Mouse (Mus musculus) lung, postnatal 10 days (tissue): ENCODE results near the gene Spire2.
"Not testable (repeated sequence)": the region's sequence is repeated elsewhere in the genome, so short reads cannot be mapped to it uniquely, and the experiment has no call there.

Source experiments
- DNase-seq: peaks from one replicate; pipeline ENCODE4 v3.0.0; 2021

Gene Spire2

DNA sequence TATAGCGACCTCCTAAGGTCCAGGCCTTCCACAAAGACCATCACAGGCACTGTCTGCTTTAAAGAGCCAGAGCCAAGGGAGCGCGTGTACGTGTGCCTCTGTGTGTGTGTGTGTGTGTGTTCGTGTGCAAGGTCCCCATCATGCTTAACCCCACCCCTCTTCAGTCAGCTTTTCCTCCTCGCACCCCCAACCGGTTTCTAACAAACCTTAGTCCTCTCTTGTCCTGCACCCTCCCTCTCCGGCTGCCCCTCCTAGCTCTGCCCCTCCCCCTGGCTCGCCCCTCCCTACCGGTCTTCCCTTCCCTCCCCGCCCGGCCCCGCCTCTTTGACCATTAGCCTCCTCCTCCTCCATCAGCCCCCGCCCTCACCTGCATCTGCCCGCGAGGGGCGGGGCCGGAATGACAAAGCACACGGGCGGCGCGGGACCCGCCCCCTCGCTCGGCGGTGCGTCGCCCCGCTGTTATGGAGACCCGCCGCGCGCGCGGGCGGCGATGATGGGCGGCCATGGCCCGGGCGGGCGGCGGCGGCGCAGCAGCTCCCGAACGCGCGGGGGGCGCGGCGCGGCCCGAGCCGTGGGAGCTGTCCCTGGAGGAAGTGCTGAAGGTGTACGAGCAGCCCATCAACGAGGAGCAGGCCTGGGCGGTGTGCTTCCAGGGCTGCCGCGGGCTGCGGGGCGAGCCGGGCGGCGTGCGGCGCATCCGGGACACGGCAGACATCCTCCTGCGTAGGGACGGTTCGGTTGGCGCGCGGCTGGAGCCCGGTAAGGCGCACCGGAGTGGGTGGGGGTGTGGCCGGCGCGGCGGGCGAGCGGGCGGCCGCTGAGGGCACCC lies at the start of gene Spire2:
Gene Spire2 (plus strand): TSS at position 452 of the 829 bp plus-strand sequence.
- DNase-seq: peak; percentile 88

DNA sequence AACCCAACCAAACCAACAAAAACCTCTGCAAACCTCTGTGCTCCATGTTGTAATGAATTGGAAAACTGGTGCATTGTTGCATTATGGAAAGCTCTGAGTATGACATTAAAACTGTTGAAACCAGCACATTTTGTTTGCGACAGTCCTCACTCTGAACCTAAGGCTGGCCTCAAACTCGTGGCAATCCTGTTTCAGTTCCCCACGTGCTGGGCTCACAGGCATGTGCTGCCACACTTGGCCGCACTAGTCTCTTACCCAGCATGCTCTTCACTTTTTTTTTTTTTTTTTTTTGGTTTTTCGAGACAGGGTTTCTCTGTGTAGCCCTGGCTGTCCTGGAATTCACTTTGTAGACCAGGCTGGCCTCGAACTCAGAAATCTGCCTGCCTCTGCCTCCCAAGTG lies 49.5 kb upstream of the Spire2 start:
- not testable (repeated sequence) for DNase-seq

DNA sequence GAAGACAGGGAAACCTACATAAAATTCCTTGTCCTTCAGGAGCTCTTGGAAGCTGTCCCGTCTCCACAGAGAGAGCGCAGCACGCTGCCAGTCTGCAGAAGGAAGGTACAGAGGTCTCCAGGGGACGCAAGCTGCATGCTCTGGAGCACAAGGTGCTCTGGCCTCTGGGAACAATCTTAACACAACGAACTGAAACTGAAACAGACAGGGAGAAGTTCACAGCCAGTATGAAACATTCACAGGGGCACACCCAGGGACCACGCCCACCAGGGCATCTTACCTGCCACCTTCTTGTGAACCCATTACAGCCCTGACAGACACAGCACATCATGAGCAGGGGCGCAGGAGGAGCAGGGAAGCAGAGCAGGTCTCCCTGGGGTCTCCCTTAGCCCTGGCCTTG lies 48.5 kb upstream of the Spire2 start:
- DNase-seq: peak; percentile 16

DNA sequence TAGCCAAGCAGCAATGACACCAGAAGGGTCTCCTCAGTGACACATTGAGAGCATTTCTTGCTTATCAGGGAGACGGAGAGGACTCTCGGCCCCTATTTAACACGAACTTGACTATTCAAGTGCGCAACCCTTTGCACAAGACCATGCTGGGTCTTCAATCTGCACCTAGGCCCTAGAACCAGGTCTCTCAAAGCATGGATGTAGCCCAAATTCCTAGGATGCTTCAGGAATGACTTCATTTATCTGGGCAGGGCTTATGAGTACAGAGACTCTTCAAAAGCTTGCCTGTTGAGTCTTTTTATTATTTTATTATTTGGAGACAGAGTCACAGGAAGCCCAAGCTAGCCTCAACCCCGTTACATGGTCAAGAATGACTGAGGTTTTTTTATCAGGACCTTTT lies 48.0 kb upstream of the Spire2 start:
- no peak for DNase-seq

DNA sequence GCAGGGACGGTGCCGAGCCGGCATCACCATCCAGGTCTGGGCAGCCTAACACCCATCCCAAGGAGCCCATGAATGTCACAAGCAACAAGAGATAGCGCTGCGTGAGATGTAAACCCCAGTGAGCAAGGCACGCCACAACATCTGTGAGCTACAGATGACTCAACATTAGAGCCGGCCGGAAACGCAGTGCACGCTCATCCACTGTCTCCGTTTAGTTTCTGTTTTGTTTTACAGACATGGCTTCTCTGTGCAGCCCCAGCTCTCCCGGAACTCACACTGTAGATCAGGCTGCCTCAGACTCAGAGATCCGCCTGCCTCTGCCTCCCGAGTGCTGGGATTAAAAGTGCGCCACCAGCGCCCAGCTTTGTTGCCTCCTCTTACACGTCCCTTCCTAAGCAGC lies 45.2 kb upstream of the Spire2 start:
- DNase-seq: no peak

DNA sequence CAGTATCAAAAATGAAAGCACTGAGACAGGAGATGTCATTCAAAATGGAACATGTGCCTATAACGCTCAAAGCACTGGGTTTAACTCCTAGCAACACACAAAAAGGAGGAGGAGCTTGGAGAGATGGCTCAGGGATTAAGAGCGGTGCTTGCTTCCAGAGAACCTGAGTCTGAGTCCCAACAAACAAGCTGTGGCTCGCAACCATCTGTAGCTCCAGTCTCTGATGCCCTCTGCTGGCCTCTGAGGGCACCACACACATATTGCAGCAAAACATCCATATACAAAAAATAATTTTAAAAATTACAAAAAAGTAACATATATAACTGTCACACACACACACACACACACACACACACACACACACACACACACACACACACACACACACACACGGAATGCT lies 42.3 kb upstream of the Spire2 start:
- peak; percentile 54 for DNase-seq

DNA sequence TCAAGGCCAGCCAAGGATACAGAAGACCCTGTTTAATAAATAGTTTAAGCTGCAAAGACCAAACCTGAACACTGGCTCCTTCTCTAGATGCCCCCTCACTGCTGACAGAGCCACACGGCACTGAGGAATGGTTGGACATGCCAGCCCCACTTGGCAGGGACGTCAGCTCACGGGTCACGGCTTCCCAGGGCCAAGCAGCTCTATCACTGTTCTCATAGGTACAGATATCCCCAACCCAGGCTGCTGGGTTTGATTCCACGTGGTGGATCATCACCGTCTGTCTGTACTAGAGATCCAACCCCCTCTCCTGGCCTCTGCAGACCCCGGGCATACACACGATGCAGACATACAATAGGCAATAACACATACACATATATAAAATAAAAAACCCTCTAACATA lies 41.8 kb upstream of the Spire2 start:
- DNase-seq: no peak

DNA sequence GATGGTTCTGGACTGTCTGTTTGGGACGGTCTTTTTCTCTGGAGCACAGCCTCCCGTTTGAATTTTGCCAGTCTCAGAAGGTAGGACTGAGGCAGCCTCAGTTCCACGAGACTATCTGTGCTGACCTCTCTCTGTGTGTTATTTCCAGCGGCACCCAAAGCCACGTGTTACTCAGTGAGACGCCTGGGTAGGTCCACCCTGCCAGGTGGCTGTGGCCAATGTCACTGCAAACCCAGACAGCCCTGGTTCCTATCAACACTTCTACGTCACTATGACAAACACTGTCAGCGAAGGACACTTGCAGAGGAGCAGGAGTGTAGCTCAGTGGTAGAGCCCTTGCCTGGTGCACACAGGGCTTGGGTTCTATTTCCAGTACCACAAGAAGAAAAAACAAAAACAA lies 40.8 kb upstream of the Spire2 start:
- DNase-seq: no peak

DNA sequence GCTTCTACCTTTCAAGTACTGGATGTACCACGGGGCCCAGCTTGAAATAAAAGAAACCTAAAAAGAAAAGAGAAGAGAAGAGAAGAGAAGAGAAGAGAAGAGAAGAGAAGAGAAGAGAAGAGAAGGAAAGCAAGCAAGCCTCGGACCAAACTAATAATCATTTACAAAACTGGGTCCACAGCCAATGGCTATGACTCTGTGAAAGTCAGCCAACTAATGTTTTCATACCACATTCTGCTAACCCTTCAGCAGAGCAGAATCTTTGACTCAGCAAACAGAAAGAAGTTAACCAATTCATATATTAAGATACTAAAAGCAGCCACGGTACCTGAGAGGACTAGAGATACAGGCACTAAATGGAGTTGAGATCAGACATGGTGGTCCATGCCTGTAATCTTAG lies 40.2 kb upstream of the Spire2 start:
- DNase-seq: no peak

DNA sequence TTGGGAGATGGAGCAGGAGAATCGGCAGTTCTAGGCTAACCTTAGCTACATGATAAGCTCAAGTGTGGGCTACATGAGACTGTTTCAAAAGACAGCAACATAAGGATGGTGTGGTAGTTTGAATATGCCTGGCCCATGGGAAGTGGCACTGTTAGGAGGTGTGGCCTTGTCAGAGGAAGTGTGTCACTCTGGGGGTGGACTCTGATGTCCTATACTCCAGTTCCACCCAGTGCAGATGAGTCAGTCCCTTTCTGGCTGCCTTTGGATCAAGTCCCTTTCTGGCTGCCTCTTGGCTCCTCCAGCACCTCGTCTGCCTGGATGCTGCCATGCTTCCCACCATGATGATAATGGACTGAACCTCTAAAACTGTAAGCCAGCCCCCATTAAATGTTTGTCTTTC lies 39.7 kb upstream of the Spire2 start:
- no peak for DNase-seq

DNA sequence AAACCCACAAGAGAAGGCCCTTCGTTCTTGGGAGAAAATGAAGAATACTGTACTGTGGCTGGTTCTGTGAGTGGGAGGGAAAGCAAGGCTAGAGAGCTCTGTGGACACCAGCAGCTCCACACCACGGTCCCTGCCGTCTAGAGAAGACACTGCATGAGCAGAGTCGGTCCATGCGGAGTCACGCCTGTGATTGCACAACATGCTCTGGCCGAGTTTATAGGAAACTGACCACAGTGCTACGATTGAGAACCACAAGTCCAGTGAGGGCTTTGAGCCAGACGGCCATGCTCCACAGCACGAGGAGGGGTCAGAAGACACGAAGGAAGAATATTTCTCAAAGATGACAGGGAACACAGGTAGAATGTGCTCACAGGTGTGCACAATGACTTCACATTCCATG lies 34.2 kb upstream of the Spire2 start:
- no peak for DNase-seq

DNA sequence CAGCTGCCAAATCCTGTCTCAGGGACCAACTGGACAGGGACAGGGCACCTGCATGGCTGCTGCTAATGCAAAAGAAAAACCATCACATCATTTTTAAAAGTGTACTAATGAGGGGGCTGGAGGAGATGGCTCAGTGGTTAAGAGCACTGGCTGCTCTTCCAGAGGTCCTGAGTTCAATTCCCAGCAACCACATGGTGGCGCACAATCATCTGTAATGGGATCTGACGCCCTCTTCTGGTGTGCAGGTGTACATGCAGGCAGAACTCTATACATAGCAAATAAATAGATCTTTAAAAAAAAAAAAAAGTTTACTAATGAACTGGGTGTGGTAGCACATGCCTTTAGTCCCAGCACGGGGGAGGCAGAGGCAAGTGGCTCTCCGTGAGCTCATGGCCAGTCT lies 23.8 kb upstream of the Spire2 start:
- DNase-seq: no peak

DNA sequence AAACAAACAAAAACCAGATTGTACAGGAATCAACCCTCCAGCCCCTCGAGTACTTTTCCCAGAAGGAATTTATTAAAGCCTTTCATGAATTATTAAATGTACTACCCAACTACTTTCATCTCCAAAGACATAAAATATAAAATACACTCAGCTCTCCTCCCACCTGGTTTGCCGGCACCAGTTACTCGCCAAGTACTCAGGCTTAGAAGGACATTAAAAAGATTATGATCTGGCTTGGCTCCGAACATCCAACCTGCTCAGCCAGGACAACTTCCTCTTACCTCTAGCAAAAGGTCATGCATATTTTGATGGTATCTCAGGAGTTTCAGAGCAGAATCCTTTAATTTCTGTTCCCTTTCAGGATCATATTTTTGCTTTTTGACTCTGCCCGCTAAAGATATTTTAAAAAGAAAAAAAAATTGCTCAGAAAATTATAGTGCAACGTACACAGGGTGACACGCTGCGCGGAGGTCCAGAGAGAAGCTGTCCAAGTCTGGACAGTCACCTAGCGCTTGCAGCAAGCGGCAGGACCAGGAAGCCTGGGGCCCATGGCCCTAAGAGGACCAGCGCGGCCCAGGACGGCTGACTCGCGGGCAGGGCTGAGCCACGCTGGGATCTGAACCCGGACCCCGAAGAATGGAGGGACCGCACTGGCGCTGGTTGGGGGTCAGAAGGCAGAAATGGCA lies 14.6 kb upstream of the Spire2 start:
- no peak for DNase-seq

DNA sequence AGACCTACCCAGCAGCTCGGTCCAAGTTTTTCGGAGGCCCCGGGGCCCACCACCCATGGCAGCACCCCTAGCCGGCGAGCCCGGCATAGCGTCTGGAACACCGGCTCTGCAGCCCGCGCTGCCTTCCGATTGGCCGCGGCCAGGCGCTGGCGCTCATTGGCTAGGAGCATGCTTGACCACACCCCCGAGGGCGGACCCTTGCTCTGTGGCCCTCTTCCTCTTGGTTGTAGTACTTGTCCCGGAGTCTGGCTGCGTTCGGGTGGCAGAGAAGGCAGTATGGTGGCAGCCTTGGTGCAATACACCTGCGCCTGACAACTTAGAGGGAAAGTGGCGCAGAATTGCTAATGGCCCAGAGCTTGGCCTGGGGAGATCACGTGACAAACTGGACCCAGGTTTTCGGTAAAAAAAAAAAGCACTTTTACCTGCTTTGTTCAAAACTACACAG lies 14.0 kb upstream of the Spire2 start, which contains the start of gene Fanca:
Gene Fanca (minus strand): TSS at position 110 of the 445 bp plus-strand sequence.
- DNase-seq: peak; percentile 97

DNA sequence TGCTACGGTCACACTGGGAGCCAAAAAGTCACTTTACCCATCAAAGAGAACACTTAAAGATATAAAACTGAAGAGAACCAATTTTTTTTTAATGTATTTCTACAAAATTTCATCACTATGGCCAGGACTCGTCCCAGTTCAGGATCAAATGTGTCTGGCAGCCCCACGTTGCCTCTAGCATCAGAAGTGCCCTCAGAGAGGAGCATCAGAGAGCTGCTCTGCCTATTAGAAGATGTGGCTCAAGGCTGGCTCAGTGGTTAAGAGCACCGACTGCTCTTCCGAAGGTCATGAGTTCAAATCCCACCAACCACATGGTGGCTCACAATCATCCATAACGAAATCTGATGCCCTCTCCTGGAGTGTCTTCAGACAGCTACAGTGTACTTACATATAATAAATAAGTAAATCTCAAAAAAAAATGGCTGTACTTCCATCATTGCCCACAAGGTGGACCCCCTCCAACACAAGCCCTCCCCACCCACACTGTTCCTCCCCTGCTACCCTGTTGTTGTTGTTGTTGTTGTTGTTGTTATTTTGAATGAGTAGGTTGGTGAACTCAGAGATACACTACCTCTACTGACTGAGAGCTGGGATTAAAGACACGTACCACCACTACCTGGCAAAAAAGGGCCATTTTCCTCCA lies 12.9 kb upstream of the Spire2 start:
- DNase-seq: peak; percentile 62

DNA sequence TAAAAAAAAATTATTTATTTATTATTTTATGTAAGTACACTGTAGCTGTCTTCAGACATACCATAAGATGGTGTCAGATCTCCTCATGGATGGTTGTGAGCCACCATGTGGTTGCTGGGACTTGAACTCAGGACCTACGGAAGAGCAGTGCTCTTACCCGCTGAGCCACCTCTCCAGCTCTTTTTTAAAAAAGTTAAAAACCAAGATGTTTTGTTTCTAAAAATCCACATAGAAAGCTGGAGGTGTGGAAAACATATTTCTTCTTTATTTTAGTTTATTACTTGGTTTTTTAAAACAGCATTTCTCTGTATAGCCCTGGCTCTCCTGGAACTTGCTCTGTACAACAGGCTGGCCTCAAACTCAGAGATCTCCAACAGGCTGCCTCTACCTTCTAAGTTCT lies 4.0 kb upstream of the Spire2 start:
- DNase-seq: no peak

DNA sequence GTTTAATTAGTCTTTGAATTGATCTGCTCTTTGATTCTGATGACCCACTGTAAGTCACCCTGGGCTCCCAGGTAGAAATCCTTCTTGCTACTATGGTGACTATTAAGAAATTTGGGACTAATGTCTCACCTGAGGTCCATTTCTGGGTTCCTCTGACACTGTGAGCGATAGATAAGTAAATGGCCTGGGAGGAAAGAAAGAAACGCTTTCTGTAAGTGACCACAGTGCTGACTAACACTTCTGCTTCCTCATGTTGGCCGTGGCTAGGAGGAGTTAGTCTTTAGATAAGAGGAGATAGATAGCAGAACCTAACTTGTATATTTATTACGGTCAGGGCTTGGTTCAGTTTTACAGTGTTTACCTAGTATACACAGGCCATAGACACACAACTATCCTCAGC lies 3.2 kb upstream of the Spire2 start:
- no peak for DNase-seq

DNA sequence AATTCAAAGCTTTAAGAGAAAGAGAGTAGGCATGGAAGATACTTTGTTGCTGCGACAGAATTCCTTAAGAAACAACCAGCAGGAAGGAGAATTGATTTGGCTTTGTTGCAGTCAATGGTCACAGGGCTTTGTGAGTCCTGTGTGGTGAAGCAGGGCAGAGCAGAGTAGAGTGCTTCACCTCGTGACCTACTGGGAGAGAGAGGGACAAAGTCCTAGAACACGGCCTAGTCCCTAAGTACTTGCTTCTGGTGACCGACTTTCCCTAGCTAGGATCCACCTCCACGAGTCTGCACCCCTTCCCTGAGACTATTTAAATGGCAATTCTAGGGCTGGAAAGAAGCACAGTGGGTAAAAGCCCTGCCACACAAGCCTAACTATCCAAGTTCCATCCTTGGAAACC lies 2.6 kb upstream of the Spire2 start:
- DNase-seq: no peak

DNA sequence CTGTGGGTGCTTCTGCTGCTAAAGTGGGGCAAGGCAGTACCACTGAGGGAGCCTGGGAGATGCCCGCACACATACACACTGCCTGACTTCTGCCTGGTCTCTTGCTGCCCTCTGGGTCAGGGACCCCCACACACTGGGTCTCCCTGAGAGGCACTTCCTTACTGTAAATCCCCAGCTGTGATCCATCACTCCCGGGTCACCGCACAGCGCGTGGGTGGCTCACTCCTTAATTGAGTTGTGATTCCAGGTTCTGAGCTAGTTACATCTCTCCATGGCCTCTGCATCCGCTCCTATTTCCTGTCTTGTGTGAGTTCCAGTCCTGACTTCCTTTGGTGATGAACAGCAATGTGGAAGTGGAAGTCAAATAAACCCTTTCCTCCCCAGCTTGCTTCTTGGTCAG lies 1.8 kb upstream of the Spire2 start:
- DNase-seq: no peak

DNA sequence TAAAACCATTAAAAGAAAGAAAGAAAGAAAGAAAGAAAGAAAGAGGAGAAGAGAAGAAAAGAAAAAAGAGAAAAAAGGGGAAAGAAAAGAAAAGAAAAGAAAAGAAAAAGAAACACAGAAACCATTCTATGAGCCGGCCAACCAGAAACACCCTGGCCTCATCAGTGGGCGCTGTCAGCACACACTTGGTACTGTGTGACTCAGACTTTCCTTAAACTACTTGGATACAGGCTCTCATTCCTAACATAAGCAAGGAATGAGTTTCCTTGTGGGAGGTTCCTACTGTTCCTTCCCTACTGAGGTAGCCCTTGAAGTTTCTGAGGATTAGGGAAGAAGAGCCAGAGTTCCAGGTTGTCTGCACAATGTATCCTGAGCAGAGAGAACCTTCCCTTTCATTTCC lies 1.2 kb upstream of the Spire2 start:
- no peak for DNase-seq

DNA sequence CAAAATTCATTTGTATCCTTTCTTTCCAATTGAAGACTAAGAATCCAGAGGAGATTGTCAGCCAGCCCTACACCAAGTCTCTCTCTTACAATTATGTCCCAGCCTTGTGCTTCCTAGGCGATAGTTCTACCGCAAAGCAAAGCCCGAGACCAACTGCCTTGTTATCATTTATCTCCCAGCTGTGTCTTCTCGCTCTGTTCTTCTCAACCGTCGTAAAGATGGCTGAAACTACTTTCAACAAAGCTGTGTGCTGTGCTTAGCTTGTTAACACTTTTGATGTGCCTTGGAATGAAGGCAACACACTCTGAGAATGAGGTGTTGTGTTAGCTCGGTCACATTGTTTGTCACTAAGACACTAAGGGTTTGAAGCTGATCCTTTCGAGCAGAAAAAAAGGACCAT lies 703 bp upstream of the Spire2 start:
- DNase-seq: no peak

DNA sequence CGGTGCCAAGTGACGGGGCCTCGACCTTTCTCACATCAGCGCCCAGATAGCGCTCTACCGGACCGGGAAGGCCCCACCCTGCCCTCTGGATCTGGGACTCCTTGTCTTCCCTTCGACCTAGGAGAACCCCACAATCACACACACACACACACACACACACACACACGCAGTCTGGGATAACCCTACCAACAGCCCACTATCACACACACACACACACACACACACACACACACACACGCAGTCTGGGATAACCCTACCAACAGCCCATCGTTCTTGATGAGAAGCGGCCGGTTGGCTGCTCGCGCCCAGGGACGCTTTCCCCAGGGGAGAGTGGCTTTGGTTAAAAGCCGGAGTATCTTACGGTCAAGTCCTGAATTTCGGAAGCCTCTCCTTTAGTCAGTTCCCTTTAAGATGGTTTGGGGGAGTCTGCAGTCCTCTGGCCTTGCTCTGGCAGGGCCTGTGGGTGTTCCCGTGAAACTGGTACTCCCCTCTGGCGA lies 626 bp downstream of the Spire2 start:
- DNase-seq: no peak

DNA sequence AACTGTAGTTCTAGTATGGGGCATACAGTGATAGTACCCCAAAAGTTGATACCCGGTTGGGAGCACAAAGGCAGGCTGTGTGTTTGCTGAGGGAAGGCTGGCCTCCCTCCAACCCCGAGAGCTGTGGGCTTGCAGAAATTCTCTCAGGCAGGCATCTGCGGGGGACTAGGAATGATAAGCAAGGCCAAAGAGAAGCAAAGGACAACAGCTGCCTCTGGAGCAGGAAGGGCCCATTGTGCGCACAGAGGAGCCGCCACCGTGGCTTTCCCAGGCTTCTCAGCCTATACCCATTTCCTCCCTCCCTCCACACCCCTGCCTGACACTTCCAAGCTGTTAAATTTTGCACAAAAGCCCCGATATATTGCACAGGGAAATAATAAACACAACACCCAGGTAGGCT lies 1.4 kb downstream of the Spire2 start:
- DNase-seq: no peak

DNA sequence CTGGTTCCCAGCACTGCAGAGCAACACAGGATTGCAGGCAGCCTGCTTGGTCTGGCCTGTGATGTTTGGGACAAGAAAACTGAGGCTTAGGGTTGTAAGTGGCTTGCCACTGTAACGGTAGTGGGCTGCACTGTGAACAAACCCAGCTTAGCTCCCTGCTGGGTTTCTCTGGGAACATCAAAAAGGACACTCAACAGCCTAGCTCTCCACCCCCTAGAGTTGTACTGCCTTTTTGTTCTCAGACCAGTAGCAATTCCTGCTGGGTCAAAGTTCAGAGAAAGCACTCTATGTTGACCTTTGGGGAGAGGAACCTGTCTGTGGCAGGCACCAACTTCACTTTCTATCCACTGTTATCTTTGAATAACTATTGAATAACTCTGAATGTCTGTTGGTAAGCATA lies 2.0 kb downstream of the Spire2 start:
- no peak for DNase-seq
